Mouse (Mus musculus) heart, embryonic 15.5 days (tissue): ENCODE data around the gene 1110059E24Rik. TPM values are rescaled to one million over a fixed set of nuclear protein-coding genes. Genes with fewer than 3 reads are reported as not detected.

ENCODE experiments used
- polyA plus RNA-seq: library from polyadenylated mRNA; unstranded; fragments of >200 nt; fragmentation: Nextera tagmentation; extraction: Ambion mirVana; gene quantifications from 2 replicates; pipeline ENCODE4 v1.2.1, GENCODE M21; 2015

Gene 1110059E24Rik
- polyA plus RNA-seq, 1 experiment from 2014 or later: 33.7 TPM

Other genes starting within 250 kb of the 1110059E24Rik start
- gene Gda, start 179.5 kb downstream of the 1110059E24Rik start, polyA plus RNA-seq: 0.13 and 0.43 TPM in 2 replicates
- gene Abhd17b, start 209 bp upstream of the 1110059E24Rik start, polyA plus RNA-seq: 18.1 and 18.8 TPM in 2 replicates
- gene Cemip2, start 125.4 kb upstream of the 1110059E24Rik start, polyA plus RNA-seq: 41.2 and 44.3 TPM in 2 replicates